Mouse (Mus musculus) myocyte (in vitro differentiated cells): ENCODE data around the gene Eif3g. TPM values are rescaled to one million over a fixed set of nuclear protein-coding genes. Genes with fewer than 3 reads are reported as not detected.
A peak's percentile ranks its signal among the peaks of the same experiment; 100 is the strongest.

Source experiments
- H3K27me3 ChIP-seq: one replicate; pipeline ENCODE4 v1.6.1; 2011; ENCODE audit not compliant: control insufficient read depth, insufficient read depth, insufficient read length
- H3K36me3 ChIP-seq: one replicate; pipeline ENCODE4 v1.6.1; 2011; ENCODE audit not compliant: control insufficient read depth, insufficient read depth
- H3K4me2 ChIP-seq: one replicate; pipeline ENCODE4 v1.6.1; 2011; ENCODE audit warnings: low read depth, control low read depth
- H3K4me3 ChIP-seq: one replicate; pipeline ENCODE4 v1.5.1; 2011; ENCODE audit warnings: mild to moderate bottlenecking, control low read depth, moderate library complexity
- H3K79me2 ChIP-seq: one replicate; pipeline ENCODE4 v1.6.1; 2011; ENCODE audit not compliant: control insufficient read depth, insufficient read depth
- H3ac ChIP-seq: one replicate; pipeline ENCODE4 v1.6.1; 2011; ENCODE audit not compliant: control insufficient read depth, insufficient read length
- CEBPB ChIP-seq: IDR thresholded peaks from 2 replicates; pipeline ENCODE4 v1.6.1; 2011; ENCODE audit warnings: mild to moderate bottlenecking, moderate library complexity; ENCODE audit not compliant: poor library complexity, insufficient read depth, severe bottlenecking
- E2F4 ChIP-seq: IDR thresholded peaks from one replicate; pipeline ENCODE4 v1.6.1; 2011; ENCODE audit warnings: mild to moderate bottlenecking, control low read depth, moderate library complexity; ENCODE audit not compliant: insufficient read depth
- MAX ChIP-seq: IDR thresholded peaks from one replicate; pipeline ENCODE4 v1.6.1; 2011; ENCODE audit warnings: low read depth, mild to moderate bottlenecking, control low read depth
- MYOD1 ChIP-seq, 3 experiments: IDR thresholded peaks; one replicate each; pipeline ENCODE4 v1.6.1; 2011; ENCODE audit warnings: control low read depth in 2 of 3, low read depth in 2 of 3, mild to moderate bottlenecking in 2 of 3, moderate library complexity in 1 of 3; ENCODE audit not compliant: insufficient read length in 2 of 3, control insufficient read depth in 1 of 3
- MYOG ChIP-seq, 3 experiments: IDR thresholded peaks; one replicate each; pipeline ENCODE4 v1.6.1; 2011; ENCODE audit warnings: control low read depth in 2 of 3, low read depth in 2 of 3, mild to moderate bottlenecking in 2 of 3; ENCODE audit not compliant: insufficient read length in 2 of 3, control insufficient read depth in 1 of 3, insufficient read depth in 1 of 3
- POLR2A ChIP-seq: IDR thresholded peaks from one replicate; pipeline ENCODE4 v1.6.1; 2011; ENCODE audit warnings: low read depth, mild to moderate bottlenecking, control low read depth, moderate library complexity; ENCODE audit not compliant: insufficient read length
- POLR2AphosphoS2 ChIP-seq: IDR thresholded peaks from one replicate; pipeline ENCODE4 v1.6.1; 2011; ENCODE audit warnings: low read depth, control low read depth; ENCODE audit not compliant: insufficient read length
- REST ChIP-seq: IDR thresholded peaks from one replicate; pipeline ENCODE4 v1.6.1; 2011; ENCODE audit warnings: mild to moderate bottlenecking, control low read depth, moderate library complexity; ENCODE audit not compliant: insufficient read depth, insufficient read length
- SRF ChIP-seq: IDR thresholded peaks from one replicate; pipeline ENCODE4 v1.6.1; 2011; ENCODE audit warnings: low read depth; ENCODE audit not compliant: control insufficient read depth, insufficient read length
- TCF12 ChIP-seq: IDR thresholded peaks from one replicate; pipeline ENCODE4 v1.6.1; 2011; ENCODE audit warnings: mild to moderate bottlenecking, control low read depth; ENCODE audit not compliant: poor library complexity, insufficient read depth, severe bottlenecking
- TCF3 ChIP-seq: IDR thresholded peaks from one replicate; pipeline ENCODE4 v1.6.1; 2011; ENCODE audit warnings: low read depth, control low read depth; ENCODE audit not compliant: insufficient read length
- USF1 ChIP-seq: IDR thresholded peaks from one replicate; pipeline ENCODE4 v1.6.1; 2011; ENCODE audit warnings: low read depth, mild to moderate bottlenecking, control low read depth, moderate library complexity
- polyA plus RNA-seq: library from polyadenylated mRNA; unstranded; fragments of >200 nt; fragmentation: generic; extraction: Trizol; gene quantifications from one replicate; pipeline ENCODE4 v1.2.1, GENCODE M21; 2012; ENCODE audit warnings: missing spikeins

Gene Eif3g
- polyA plus RNA-seq, 1 experiment = 202 TPM

- TF ChIP-seq MYOD1 (IDR thresholded peaks at IDR 0.05; ENCODE audit: control insufficient read depth in 1 of 3, insufficient read length in 2 of 3, low read depth in 2 of 3) = no peak
- no peak for TF ChIP-seq E2F4
- Histone ChIP-seq H3K79me2 (no peaks in the 10 kb centered on the region), H3K4me2 (peak within 1 kb of the TSS; percentile 100), H3K36me3 (no peaks in the 10 kb centered on the region), H3K27me3 (no peaks in the 10 kb centered on the region), H3K4me3 (peak within 1 kb of the TSS; percentile 25), H3ac (peak within 1 kb of the TSS; percentile 23)
Measured at GRCm38 (mm10) chr9:20879097-20879792, 19.2 kb downstream of the Eif3g start, which contains the start of gene Angptl6. Gene Angptl6 (minus strand): TSS chr9:20879727.

DNA sequence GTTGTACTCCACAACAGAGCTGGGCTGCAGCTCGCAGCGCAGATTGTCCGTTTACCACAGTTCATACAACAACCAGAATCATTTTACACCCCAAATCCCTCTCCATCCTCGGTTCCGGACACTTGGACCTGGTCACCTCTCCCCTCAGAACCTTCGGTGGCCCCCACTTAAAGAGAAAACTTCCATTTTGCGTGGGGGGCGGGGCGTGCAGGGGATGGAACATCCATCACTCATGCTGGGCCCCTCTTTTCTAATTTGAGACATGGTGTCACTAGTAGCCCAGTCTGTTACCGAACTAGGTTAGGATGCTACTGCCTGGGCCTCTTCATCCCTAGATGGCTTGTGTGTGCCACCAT lies 19.7 kb downstream of the Eif3g start:
- H3K4me3 ChIP-seq = peak overlapping the region; percentile 25
- TF ChIP-seq SRF (no peak), POLR2AphosphoS2 (no peak), REST (no peak)
- H3K36me3 ChIP-seq = no peaks in the 10 kb centered on the region
- H3ac ChIP-seq = peak overlapping the region; percentile 23
- H3K79me2 ChIP-seq = no peaks in the 10 kb centered on the region
- H3K27me3 ChIP-seq = no peaks in the 10 kb centered on the region
- H3K4me2 ChIP-seq = peak overlapping the region; percentile 100

GRCm38 (mm10) chr9:20878041-20878709 lies 20.2 kb downstream of the Eif3g start:
- no peaks in the 10 kb centered on the region for H3K36me3 ChIP-seq
- no peaks in the 10 kb centered on the region for H3K27me3 ChIP-seq
- H3K79me2 ChIP-seq = no peaks in the 10 kb centered on the region
- H3K4me2 ChIP-seq = peak overlapping the region; percentile 100
- H3K4me3 ChIP-seq = peak overlapping the region; percentile 25
- peak overlapping the region; percentile 23 for H3ac ChIP-seq
- TF ChIP-seq CEBPB (no peak), MYOG (IDR thresholded peaks at IDR 0.05; ENCODE audit: control insufficient read depth in 1 of 3, insufficient read depth in 1 of 3, insufficient read length in 2 of 3, low read depth in 2 of 3) (peak; percentile 34 to 91 (median 88)), SRF (peak; percentile 51), REST (no peak), USF1 (no peak), POLR2AphosphoS2 (peak; percentile 79), POLR2A (peak; percentile 89), TCF12 (no peak), MYOD1 (IDR thresholded peaks at IDR 0.05; ENCODE audit: control insufficient read depth in 1 of 3, insufficient read length in 2 of 3, low read depth in 2 of 3) (peak in 2 of 3 experiments; percentile 88 to 91), MAX (no peak), E2F4 (peak; percentile 4), TCF3 (peak; percentile 47)

DNA sequence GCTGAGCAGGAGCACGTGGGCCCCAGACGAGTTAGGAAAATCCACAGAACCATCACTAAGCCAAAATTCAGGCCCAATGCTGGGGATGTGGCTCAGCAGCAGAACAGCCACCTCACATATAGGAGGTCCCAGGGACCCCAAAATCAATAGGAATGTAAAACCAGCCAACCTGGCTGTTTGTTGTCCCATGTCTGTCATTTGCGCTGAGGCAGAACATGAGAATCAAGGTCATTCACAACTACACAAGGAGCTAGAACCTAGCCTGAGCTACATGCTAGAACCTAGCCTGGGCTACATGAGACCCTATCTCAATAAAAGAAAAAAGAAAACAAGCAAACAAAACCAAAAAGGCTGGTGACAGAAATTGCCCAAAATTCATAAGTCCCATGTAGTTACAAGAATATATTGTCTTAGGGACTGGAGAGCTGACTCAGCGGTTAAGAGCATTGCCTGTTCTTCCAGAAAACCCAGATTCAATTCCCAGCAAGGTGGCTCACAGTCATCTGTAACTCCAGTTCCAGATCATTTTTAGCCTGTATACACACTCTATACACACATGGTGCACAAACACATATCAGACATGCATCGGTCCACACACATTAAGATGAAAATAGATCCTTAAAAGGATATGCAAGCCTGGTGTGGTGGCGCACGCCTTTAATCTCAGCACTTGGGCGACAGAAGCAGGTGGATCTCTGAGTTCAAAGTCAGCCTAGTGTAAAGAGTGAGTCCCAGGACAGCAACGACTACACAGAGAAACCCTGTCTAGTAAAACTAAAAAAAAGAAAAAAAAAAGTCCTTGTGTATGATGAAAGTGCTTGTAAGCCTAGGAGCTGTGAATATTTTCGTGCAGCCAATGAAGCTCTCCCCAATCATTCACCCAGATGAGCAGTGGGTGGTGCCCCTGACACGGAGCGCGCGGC lies 21.0 kb downstream of the Eif3g start:
- peak overlapping the region; percentile 99 for H3K4me2 ChIP-seq
- H3K4me3 ChIP-seq = peak overlapping the region; percentile 25
- H3K27me3 ChIP-seq = no peaks in the 10 kb centered on the region
- TF ChIP-seq CEBPB (peak; percentile 91), MYOG (IDR thresholded peaks at IDR 0.05; ENCODE audit: control insufficient read depth in 1 of 3, insufficient read depth in 1 of 3, insufficient read length in 2 of 3, low read depth in 2 of 3) (no peak), POLR2AphosphoS2 (peak; percentile 86), TCF3 (no peak)
- no peaks in the 10 kb centered on the region for H3K79me2 ChIP-seq
- peak overlapping the region; percentile 23 for H3ac ChIP-seq
- H3K36me3 ChIP-seq = no peaks in the 10 kb centered on the region
